Mouse (Mus musculus) MEL-GATA-1-ER (cell line): ENCODE results near the gene Ces3b.

ENCODE experiments used
- DNase-seq: peaks from one replicate; pipeline ENCODE4 v3.0.0-alpha.2; 2012; ENCODE audit warnings: low read depth; ENCODE audit errors: extremely low read depth

Ces3b gene

DNA sequence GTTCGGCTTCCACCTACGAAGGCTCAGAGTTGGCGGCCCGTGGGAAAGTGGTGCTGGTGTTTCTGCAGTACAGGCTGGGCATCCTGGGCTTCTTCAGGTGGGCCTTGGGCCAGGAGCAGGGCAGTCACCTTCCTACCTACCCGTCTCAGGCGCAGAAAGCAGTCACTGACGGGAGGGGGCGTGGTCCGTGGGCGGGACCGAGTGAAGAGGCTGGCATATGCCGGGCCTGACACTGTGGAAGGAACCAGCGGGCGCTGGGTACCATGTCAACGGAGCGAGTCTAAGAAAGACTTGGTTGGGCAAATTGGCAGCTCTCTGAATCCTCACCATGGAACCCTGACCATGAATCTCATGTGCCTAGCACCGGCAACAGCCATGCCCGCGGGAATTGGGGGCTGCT is 58.8 kb downstream of the Ces3b start:
- no peak for DNase-seq
